Mouse (Mus musculus) right cerebral cortex, postnatal 25 days (tissue): ENCODE data around the gene Cyth1.
A peak's percentile ranks its signal among the peaks of the same experiment; 100 is the strongest.

ENCODE experiments used
- DNase-seq: peaks from one replicate; pipeline ENCODE4 v3.0.0; 2022

Gene Cyth1

GRCm38 (mm10) chr11:118146446-118146845 is 101.9 kb downstream of the Cyth1 start:
- DNase-seq, result no peak

GRCm38 (mm10) chr11:118145771-118146351 is 102.5 kb downstream of the Cyth1 start:
- DNase-seq, result no peak

DNA sequence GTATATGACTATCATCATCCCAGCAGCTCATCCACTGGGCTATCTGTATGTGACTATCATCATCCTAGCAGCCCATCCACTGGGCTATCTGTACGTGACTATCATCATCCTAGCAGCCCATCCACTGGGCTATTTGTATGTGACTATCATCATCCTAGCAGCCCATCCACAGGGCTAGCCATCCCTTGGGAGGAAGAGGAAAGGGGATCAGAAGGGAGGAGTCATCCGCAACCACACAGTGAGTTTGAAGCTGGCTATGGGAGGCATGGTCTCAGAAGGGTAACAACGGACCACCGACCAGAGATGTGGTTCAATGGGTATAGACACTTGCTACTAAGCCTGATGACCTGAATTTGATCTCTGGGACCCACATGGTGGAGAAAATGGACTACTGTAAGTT is 103.3 kb downstream of the Cyth1 start:
- no peak for DNase-seq

DNA sequence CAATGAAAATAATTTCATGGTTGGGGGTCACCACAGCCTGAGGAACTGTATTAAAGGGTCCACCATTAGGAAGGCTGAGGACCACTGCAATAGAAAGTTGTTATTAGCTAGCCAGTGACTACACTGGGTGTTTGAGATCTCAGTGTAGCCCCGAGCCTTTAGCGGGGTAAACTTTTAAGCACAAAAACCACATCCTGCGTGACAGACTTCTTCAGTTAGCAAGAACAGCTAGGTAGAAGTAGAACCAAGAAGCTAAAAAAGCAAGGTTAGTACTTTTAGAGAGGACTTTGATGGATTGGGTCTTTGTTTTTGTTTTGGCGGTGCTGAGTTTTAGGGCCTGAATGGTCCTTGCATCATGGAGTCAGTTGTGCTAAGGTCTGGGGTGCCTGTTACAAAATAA is 104.7 kb downstream of the Cyth1 start:
- no peak for DNase-seq

DNA sequence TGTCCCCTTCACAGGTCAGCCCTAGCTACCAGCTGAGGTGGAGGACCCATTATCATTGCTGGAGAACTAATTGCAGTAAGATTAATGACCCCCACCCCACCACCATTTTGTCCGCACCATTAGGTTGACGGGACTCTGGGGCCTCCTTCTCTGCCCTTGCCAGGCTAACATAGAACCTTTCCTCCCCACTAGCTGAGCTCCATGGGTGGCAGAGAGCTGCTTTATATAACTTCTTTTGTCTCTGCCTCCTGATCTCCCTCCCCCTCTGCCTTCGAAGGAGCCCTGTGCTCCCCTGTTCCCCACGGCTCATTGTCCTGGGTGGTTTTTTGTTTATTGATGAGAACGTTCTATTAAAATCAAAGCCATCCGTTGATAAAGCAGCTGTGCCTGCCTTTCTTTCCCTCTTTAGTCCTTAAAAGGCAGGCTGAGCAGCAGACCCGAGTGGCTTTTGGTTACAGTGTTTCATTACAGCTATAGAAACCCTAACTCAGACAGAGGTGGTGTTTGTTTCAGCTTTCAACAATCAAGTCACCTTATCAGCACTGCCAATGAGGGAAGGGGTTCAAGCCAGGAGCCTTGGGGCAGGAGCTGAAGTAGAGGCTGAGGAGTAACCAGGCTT is 105.7 kb downstream of the Cyth1 start:
- DNase-seq, result no peak

DNA sequence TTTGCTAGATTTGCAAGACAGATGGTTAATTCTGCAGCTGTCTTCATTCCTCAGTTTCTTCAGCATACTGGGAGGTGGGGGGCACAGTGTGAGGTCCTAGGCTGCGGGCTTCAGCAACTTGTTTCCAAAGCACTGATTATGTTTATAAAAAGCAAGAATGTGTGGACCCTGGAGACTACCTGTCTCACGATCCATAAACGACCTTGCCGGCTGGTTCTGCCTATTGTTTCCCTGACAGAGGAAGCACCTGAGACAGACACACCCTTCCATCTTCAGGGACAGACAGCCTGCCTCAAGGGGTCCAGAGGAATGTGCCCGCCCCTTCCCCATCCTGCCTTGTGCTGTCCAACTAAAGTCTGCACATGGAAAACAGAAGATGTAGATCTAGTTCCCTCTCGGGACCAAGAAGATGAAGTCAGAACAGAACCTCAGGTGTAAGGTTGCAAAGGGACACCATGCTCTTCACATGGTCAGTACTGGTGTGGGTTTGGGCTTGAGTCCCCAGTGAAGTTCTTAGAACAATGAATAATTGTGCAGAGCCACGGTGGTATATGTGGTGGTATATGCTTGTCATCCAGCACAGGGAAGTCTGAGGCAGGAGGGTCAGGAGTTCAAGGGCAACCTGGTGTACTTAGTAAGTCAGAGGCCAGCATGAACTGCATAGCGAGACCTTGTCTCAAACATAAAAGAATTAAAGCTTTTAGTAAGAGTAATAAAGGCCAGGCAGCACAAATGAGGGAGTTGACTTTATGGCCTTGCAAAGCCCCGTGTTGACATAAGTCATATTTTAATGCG is 107.4 kb downstream of the Cyth1 start:
- no peak for DNase-seq

- DNase-seq, result no peak
Measured at GRCm38 (mm10) chr11:118138347-118138746, 110.0 kb downstream of the Cyth1 start.

DNA sequence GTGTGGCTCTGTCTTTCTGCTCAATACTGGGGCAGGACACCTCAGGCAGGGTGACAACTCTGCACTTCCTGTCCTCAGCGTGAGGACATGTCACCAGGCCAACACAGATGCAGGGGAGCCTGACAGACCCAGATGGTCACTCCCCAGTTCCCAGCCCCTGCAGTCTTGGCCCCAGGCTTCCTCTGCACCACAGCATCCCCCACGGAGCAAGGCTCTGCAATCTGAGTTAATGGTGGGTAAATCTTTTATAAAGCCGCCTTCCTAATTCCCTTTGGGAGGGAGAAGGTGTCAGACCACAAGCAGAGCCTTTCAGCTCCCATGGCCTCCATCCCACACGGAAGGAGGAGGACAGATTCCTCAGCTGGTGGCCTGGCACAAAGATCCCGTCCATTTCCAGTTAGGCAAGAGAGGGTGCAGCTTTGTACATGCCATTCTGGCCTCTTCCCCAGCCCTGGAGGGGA is 112.2 kb downstream of the Cyth1 start:
- DNase-seq, result no peak

- no peak for DNase-seq
Measured at GRCm38 (mm10) chr11:118135271-118135670, 113.1 kb downstream of the Cyth1 start.

DNA sequence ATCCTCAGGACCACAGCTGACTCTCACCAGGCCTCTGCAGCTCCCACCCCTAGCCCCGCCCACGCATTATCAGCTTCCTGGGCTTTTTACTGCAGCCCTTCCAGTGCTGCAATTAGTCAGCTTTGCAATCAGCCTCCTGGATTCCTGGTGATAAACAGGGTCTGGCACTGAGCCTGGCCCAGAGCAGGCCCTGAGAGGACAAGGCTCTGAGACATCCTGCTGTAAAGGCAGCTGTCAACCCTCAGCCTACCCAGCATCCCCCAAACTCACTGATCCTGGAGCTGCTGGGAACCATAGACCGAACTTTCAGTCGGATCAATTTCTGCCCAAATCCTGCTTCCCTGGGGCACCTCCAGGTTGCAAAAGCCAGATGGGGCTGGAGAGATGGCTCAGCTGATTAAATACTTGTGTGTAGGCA is 114.6 kb downstream of the Cyth1 start:
- DNase-seq, result no peak

GRCm38 (mm10) chr11:118133133-118133751 is 115.2 kb downstream of the Cyth1 start:
- no peak for DNase-seq

- DNase-seq, result no peak
Measured at GRCm38 (mm10) chr11:118132136-118132535, 116.3 kb downstream of the Cyth1 start.

GRCm38 (mm10) chr11:118130534-118130933 is 117.9 kb downstream of the Cyth1 start, which contains the start of gene Dnah17:
TSS of gene Dnah17 (minus strand) at chr11:118130634.
- no peak for DNase-seq

DNA sequence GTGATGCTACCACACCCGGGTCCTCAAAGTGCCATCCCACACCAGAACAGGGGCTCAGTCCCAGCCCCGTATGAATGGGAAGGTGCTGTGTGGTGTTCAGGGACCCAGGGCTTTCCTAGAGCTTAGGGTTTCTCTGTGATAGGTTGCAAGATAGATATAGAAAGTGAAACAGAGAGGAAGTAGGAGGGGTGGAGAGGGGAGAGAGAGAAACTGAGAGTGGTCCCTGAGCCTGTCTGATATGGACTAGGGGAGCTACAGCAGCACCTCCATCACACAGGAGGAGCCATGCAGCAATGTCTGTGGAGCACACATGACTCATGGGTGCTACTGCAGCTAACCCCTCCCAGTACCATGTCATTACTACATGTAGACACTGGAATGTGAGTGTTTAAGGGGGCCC is 118.6 kb downstream of the Cyth1 start:
- no peak for DNase-seq

DNA sequence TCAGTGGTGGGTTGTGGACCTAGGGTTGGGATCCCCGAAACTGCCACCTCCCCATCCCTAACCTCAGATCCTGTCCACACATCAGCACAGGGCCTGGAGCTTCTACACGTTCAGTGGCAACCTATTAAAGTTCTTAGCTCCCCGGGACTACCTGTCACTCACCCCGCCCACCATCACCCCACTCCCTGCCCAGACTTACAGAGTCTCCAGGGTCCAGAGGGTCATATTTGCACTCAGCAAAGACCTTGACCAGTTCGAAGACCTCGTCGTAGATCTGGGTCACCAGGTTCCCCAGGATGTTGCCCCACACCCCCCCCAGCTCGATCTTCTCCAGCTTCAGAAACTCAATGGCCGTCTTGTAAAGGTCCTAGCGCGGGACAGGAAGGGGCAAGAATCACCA is 126.8 kb downstream of the Cyth1 start:
- no peak for DNase-seq

DNA sequence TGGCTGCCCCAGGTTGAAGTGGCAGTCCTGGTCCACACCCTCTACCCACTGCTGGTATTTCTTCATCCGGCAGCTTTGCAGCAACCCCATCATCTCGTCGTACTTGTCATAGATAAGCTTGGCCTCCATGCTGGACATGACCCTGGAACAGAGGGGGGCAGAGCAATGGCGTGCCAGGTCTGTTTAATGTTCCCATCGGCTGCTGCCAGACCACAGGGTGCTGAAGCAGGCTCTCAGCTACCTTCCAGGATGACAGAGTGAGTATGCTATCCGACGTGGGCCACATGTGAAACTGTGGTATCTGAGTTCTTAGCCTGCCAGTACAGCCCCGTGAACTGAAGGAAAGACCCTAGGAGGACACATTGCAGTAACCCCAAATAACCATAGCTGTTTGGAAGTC is 129.6 kb downstream of the Cyth1 start:
- DNase-seq, result no peak

- DNase-seq, result no peak
Measured at GRCm38 (mm10) chr11:118114581-118115110, 133.7 kb downstream of the Cyth1 start.

DNA sequence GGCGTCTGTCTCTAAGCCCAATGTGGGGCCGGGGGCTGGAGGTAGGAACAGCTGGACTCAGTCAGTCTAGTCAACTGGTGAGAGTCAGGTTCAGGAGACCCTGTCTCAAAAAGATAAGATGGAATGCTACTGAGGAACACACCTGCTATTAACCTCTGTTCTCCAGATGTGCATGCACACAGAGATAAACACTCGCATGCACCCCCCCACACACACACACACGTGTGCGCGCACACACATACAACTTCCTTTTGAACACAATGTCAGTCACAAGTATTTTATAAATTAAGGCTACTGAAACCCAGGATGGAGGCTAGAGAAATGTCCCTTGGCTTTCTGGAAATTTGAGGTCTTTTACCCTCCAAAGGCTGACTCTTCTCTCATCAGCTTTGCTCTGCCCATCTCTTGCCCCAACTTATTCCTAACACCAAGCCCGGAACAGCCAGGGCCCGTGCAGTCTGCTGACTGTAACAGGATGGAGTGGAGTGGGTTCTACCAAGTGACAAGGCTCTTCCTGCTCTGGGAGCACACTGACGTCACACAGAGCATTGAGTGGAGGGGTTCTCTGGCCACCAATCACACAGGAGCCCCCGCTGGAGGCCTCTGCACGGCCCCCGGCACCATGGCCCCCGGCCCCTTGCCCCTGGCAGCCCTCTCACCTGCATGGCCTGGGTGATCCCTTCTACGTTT is 134.7 kb downstream of the Cyth1 start:
- DNase-seq, result no peak

DNA sequence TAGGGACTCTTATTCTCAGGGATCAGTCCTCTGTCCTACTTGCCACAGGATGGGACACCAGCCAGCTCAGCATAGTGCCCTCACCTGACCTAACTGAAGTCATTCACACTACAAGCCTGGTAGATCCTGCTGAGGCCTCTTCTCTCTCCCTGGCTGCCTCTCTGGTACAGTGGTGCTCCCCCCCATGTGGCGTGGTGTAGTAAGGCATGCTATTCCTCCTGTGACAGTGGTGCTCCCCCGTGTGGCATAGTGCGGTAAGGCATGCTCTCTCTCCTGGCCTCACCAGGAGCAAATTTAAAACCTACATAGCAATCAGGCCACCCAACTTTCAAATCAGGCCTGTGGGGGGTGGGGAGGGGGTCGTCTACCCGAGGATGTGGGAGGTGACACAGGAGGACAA is 144.4 kb downstream of the Cyth1 start:
- DNase-seq, result peak; percentile 73

- no peak for DNase-seq
Measured at GRCm38 (mm10) chr11:118103383-118103782, 145.0 kb downstream of the Cyth1 start.

DNA sequence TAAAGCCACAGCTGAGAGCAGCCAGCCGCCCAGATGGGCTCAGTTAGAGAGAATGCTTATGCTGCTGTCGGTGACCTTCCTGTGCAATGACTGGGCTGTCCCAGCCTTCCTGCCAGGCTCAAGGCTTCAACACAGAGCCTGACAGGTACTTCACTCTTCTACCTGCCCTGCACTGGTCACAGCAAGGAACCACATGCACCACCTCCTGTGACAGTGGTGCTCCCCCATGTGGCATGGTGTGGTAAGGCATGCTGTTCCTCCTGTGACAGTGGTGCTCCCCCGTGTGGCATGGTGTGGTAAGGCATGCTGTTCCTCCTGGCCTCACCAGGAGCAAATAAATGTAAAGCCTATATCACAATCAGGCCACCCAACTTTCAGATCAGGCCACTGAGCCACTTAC is 145.6 kb downstream of the Cyth1 start:
- peak; percentile 75 for DNase-seq

DNA sequence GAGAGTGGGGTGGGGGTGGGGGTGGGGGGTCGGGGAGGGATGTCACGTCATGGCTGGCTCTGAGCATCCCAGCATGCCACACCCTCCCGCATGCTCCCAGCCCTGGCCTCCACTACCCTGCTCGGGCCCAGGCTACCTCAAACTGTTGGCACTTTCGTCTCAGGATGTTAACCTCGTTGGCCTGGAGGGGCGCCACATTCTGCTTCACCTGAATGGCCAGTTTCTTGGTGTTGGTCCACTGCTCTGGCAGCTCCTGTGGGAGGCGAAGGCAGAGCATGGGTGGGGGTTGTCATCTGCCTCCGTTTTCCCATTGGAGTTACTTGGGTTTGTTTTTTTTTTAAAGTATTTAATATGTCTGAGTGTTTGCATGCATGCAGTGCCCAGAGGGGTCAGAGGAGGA is 147.3 kb downstream of the Cyth1 start:
- DNase-seq, result no peak

GRCm38 (mm10) chr11:118096736-118097135 is 151.7 kb downstream of the Cyth1 start:
- no peak for DNase-seq
